Mouse (Mus musculus) liver, embryonic 14.5 days (tissue): ENCODE results near the gene Zfp385a.

Source experiments
- CTCF ChIP-seq: IDR thresholded peaks from 2 replicates; pipeline ENCODE4 v1.5.1; 2016; ENCODE audit warnings: antibody characterized with exemption, low read depth, control low read depth
- EP300 ChIP-seq: IDR thresholded peaks from 2 replicates; pipeline ENCODE4 v1.6.1; 2016; ENCODE audit warnings: antibody characterized with exemption, low read depth

DNA sequence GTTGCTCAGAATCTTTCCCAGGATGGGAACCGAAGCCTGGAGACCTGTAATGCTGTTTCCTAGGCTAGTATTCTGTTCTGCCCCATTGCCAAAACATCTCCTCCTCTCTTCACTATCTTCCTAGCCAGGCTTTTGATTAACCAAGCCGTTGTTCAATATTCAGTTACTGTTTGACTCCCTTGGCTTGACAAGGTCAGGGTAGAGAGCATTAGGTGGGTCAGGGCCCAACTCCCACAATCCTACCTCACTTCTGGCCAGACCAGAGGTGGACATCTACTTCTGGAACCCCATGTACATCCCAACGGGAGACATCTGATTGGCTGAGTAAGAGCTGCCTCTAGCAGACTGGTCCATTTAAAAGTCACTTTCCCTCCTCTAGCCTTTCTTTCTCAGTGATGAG is 23.1 kb upstream of the Zfp385a start:
- TF ChIP-seq CTCF: no peak
- TF ChIP-seq EP300: no peak
